Mouse (Mus musculus) CH12.LX (cell line): ENCODE data around the gene Rbbp6. TPM values are rescaled to one million over a fixed set of nuclear protein-coding genes. Genes with fewer than 3 reads are reported as not detected.
A peak's percentile ranks its signal among the peaks of the same experiment; 100 is the strongest.

ENCODE experiments used
- DNase-seq: peaks from one replicate; pipeline ENCODE4 v3.0.0-alpha.2; 2013; ENCODE audit errors: extremely low read depth
- H3K27ac ChIP-seq: 2 replicates; pipeline ENCODE4 v1.5.1; 2012; ENCODE audit warnings: low read depth, mild to moderate bottlenecking, control low read depth, moderate library complexity; ENCODE audit not compliant: insufficient read depth
- H3K27me3 ChIP-seq: replicated peaks from 2 replicates; pipeline ENCODE3; 2012; ENCODE audit warnings: inconsistent platforms
- H3K36me3 ChIP-seq, 2 experiments: replicated peaks in 1 of 2; 2 replicates each; pipeline versions ENCODE3 to v1.6.1; 2012; ENCODE audit warnings: inconsistent platforms in 1 of 2, low read length in 1 of 2, mild to moderate bottlenecking in 1 of 2, mixed read lengths in 1 of 2, moderate library complexity in 1 of 2; ENCODE audit not compliant: control insufficient read depth in 1 of 2, insufficient read depth in 1 of 2
- H3K4me1 ChIP-seq, 2 experiments: 2 replicates each; pipeline ENCODE4 v1.6.1; 2012; ENCODE audit warnings: inconsistent platforms in 1 of 2, moderate library complexity in 1 of 2; ENCODE audit not compliant: insufficient read depth in 2 of 2, control insufficient read depth in 1 of 2
- H3K4me2 ChIP-seq: 2 replicates; pipeline ENCODE4 v1.6.1; 2012; ENCODE audit warnings: low read depth, mild to moderate bottlenecking, control low read depth; ENCODE audit not compliant: poor library complexity, insufficient read depth, severe bottlenecking
- H3K4me3 ChIP-seq, 3 experiments: fragments of 150-350 bp in 1 of 3; sonication (generic) in 1 of 3; replicated peaks in 1 of 3; 2 replicates each; pipeline versions ENCODE3 to v1.5.1; 2011 to 2012; ENCODE audit warnings: low read depth in 2 of 3, low read length in 2 of 3, mild to moderate bottlenecking in 2 of 3, moderate library complexity in 2 of 3, control low read depth in 1 of 3, improper control_type of control experiment in 1 of 3, inconsistent platforms in 1 of 3, mixed read lengths in 1 of 3; ENCODE audit not compliant: poor library complexity in 1 of 3
- H3K79me2 ChIP-seq: replicated peaks from 2 replicates; pipeline ENCODE4 v1.6.1; 2012; ENCODE audit warnings: mild to moderate bottlenecking, moderate library complexity; ENCODE audit not compliant: control insufficient read depth, poor library complexity, insufficient read depth, severe bottlenecking; ENCODE audit errors: extremely low read depth
- H3K9ac ChIP-seq: 2 replicates; pipeline ENCODE4 v1.6.1; 2012; ENCODE audit warnings: low read depth, mild to moderate bottlenecking, control low read depth, moderate library complexity; ENCODE audit not compliant: insufficient read depth
- H3K9me3 ChIP-seq: replicated peaks from 2 replicates; pipeline ENCODE3; 2012; ENCODE audit warnings: low read length, inconsistent platforms, mixed read lengths
- CHD1 ChIP-seq: IDR thresholded peaks from 2 replicates; pipeline ENCODE4 v1.6.1; 2012; ENCODE audit warnings: low read depth, low read length, improper control_type of control experiment, inconsistent platforms
- CTCF ChIP-seq, 2 experiments: IDR thresholded peaks in 1 of 2; conservative IDR thresholded peaks in 1 of 2; 2 replicates each; pipeline ENCODE4 v1.5.1; 2011 to 2012; ENCODE audit warnings: low read depth in 2 of 2, low read length in 2 of 2, improper control_type of control experiment in 1 of 2, inconsistent platforms in 1 of 2, mild to moderate bottlenecking in 1 of 2, moderate library complexity in 1 of 2
- E2F4 ChIP-seq: IDR thresholded peaks from 2 replicates; pipeline ENCODE4 v1.6.1; 2011; ENCODE audit warnings: low read depth, low read length, improper control_type of control experiment; ENCODE audit not compliant: insufficient replicate concordance
- EP300 ChIP-seq: IDR thresholded peaks from 2 replicates; pipeline ENCODE4 v1.6.1; 2011; ENCODE audit warnings: low read length, improper control_type of control experiment
- ETS1 ChIP-seq: conservative IDR thresholded peaks from 2 replicates; pipeline ENCODE4 v1.6.1; 2012; ENCODE audit warnings: low read depth, mild to moderate bottlenecking, inconsistent platforms, low read length, improper control_type of control experiment, moderate library complexity
- GABPA ChIP-seq: IDR thresholded peaks from 2 replicates; pipeline ENCODE4 v1.6.1; 2012; ENCODE audit warnings: low read depth, low read length, improper control_type of control experiment, inconsistent platforms; ENCODE audit not compliant: insufficient replicate concordance
- HCFC1 ChIP-seq: IDR thresholded peaks from 2 replicates; pipeline ENCODE4 v1.6.1; 2012; ENCODE audit warnings: low read depth, mild to moderate bottlenecking, inconsistent platforms, low read length, improper control_type of control experiment
- IRF4 ChIP-seq: IDR thresholded peaks from 2 replicates; pipeline ENCODE4 v1.6.1; 2014; ENCODE audit warnings: low read depth, mild to moderate bottlenecking, inconsistent platforms, low read length, improper control_type of control experiment
- JUN ChIP-seq: IDR thresholded peaks from 2 replicates; pipeline ENCODE4 v1.6.1; 2011; ENCODE audit warnings: low read depth, mild to moderate bottlenecking, low read length, improper control_type of control experiment, moderate library complexity; ENCODE audit not compliant: insufficient read depth
- JUND ChIP-seq: conservative IDR thresholded peaks from 2 replicates; pipeline ENCODE4 v1.6.1; 2011; ENCODE audit warnings: low read depth, low read length, improper control_type of control experiment
- MAX ChIP-seq: IDR thresholded peaks from 2 replicates; pipeline ENCODE4 v1.6.1; 2011; ENCODE audit warnings: low read length, improper control_type of control experiment
- MAZ ChIP-seq: IDR thresholded peaks from 2 replicates; pipeline ENCODE4 v1.6.1; 2012; ENCODE audit warnings: low read depth, mild to moderate bottlenecking, inconsistent platforms, low read length, improper control_type of control experiment, moderate library complexity
- MEF2A ChIP-seq: IDR thresholded peaks from 2 replicates; pipeline ENCODE4 v1.6.1; 2014; ENCODE audit warnings: low read depth, mild to moderate bottlenecking, inconsistent platforms, low read length, improper control_type of control experiment, borderline replicate concordance
- MXI1 ChIP-seq: IDR thresholded peaks from 2 replicates; pipeline ENCODE4 v1.6.1; 2011; ENCODE audit warnings: mild to moderate bottlenecking, low read depth, low read length, improper control_type of control experiment
- NELFE ChIP-seq: IDR thresholded peaks from 2 replicates; pipeline ENCODE4 v1.6.1; 2011; ENCODE audit warnings: low read depth, low read length, improper control_type of control experiment
- PAX5 ChIP-seq: IDR thresholded peaks from 2 replicates; pipeline ENCODE4 v1.6.1; 2012; ENCODE audit warnings: low read length, inconsistent platforms, mixed read lengths
- POLR2A ChIP-seq: IDR thresholded peaks from 2 replicates; pipeline ENCODE4 v1.6.1; 2011; ENCODE audit warnings: low read depth, mild to moderate bottlenecking, improper control_type of control experiment, low read length
- POLR2AphosphoS2 ChIP-seq: IDR thresholded peaks from 2 replicates; pipeline ENCODE4 v1.6.1; 2011; ENCODE audit warnings: low read depth, low read length, improper control_type of control experiment
- RAD21 ChIP-seq: IDR thresholded peaks from 2 replicates; pipeline ENCODE4 v1.6.1; 2011; ENCODE audit warnings: low read depth, mild to moderate bottlenecking, low read length, improper control_type of control experiment, moderate library complexity
- SIN3A ChIP-seq: IDR thresholded peaks from 2 replicates; pipeline ENCODE4 v1.6.1; 2012; ENCODE audit warnings: low read length, improper control_type of control experiment, inconsistent platforms
- SMC3 ChIP-seq: IDR thresholded peaks from 2 replicates; pipeline ENCODE4 v1.6.1; 2011; ENCODE audit warnings: low read depth, low read length, improper control_type of control experiment
- TBP ChIP-seq: conservative IDR thresholded peaks from 2 replicates; pipeline ENCODE4 v1.6.1; 2011; ENCODE audit warnings: low read depth, low read length, improper control_type of control experiment
- TCF12 ChIP-seq: IDR thresholded peaks from 2 replicates; pipeline ENCODE4 v1.6.1; 2014; ENCODE audit warnings: low read depth, mild to moderate bottlenecking, inconsistent platforms, low read length, improper control_type of control experiment
- UBTF ChIP-seq: IDR thresholded peaks from 2 replicates; pipeline ENCODE4 v1.6.1; 2012; ENCODE audit warnings: low read depth, mild to moderate bottlenecking, inconsistent platforms, low read length, improper control_type of control experiment, moderate library complexity
- USF2 ChIP-seq: conservative IDR thresholded peaks from 2 replicates; pipeline ENCODE4 v1.6.1; 2011; ENCODE audit warnings: low read depth, low read length, improper control_type of control experiment
- ZKSCAN1 ChIP-seq: IDR thresholded peaks from 2 replicates; pipeline ENCODE4 v1.6.1; 2012; ENCODE audit warnings: low read depth, inconsistent platforms, low read length, improper control_type of control experiment, borderline replicate concordance
- ZMIZ1 ChIP-seq: IDR thresholded peaks from 2 replicates; pipeline ENCODE4 v1.6.1; 2012; ENCODE audit warnings: low read depth, mild to moderate bottlenecking, inconsistent platforms, low read length, improper control_type of control experiment
- ZNF384 ChIP-seq: IDR thresholded peaks from 2 replicates; pipeline ENCODE4 v1.6.1; 2012; ENCODE audit warnings: low read depth, low read length, improper control_type of control experiment, inconsistent platforms
- dilution Hi-C: fragments of 300-500 bp; cut with MboI; formaldehyde crosslinking; loops from 2 replicates; pipeline ENCODE4 v1.14.3; 2020; ENCODE audit warnings: low sequenced_read_pairs; ENCODE audit not compliant: extremely low pct_unique_long_range_greater_than_20kb, extremely low pct_ligation_motif_present
- in situ Hi-C: fragments of 300-500 bp; cut with MboI; formaldehyde crosslinking; loops from 3 replicates; pipeline ENCODE4 v1.14.3; 2019; ENCODE audit warnings: low sequenced_read_pairs, low pct_ligation_motif_present, low pct_unique_long_range_greater_than_20kb, mixed read lengths
- polyA plus RNA-seq: library from polyadenylated mRNA; unstranded; fragments of >175 nt; gene quantifications from 2 replicates; pipeline ENCODE4 v1.2.1, GENCODE M21; 2012; ENCODE audit warnings: low read depth; ENCODE audit not compliant: insufficient read length
- total RNA-seq, 2 experiments: library from RNA; depleted of rRNA; stranded (reverse); fragments of 300-350 nt in 1 of 2; fragments of >200 nt in 1 of 2; gene quantifications; 2 replicates each; pipeline ENCODE4 v1.2.3; 2012 to 2014

Rbbp6 gene
- total and polyA plus RNA-seq, 3 experiments = 17.8 to 93.0 (median 22.9) TPM

DNA sequence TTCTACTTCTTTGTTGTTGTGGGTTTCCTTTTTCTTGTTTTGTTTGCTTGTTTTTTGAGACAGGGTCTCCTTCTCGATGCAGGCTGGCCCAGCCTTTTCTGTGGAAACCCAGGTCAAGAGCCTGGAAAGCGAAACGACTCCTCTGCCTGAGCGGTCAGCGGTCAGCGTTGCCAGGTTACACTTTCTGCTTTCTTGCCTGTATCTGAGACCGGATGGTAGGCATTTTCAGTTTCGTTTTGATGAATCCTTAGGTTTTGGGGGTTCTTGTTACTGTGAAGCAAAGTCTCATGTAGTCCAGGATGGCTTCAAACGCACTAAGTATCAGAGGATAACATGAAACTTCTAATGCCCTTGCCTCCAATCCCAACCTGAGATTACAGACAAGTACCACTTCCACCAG, 59.6 kb downstream of the Rbbp6 start:
- H3K27ac ChIP-seq = no peak overlapping the region
- peak overlapping the region; percentile 24; the same call in 1 of the 2 replicates for H3K9ac ChIP-seq
- no peaks in the 10 kb centered on the region for H3K36me3 ChIP-seq
- dilution Hi-C loops (no loop called here), in situ Hi-C loops (no loop called here)
- H3K27me3 ChIP-seq = no peaks in the 10 kb centered on the region
- TF ChIP-seq GABPA = no peak
- TF ChIP-seq ETS1 = peak; percentile 38
- peak; percentile 27; the same call in 1 of the 2 replicates for TF ChIP-seq JUND
- TF ChIP-seq MEF2A = no peak
- no peak for TF ChIP-seq MAZ
- no peak for TF ChIP-seq SMC3
- no peak for TF ChIP-seq POLR2A
- no peak for TF ChIP-seq HCFC1
- no peak for TF ChIP-seq MXI1
- TF ChIP-seq IRF4 = peak; percentile 93
- TF ChIP-seq CTCF (conservative IDR thresholded peaks at IDR 0.05 in 1 of 2, IDR thresholded peaks at IDR 0.05 in 1 of 2; ENCODE audit: low read depth in 2 of 2, low read length in 2 of 2) = no peak
- peak; percentile 55; the same call in 1 of the 2 replicates for TF ChIP-seq ZNF384
- peak; percentile 62 for TF ChIP-seq EP300
- no peak for TF ChIP-seq ZKSCAN1
- TF ChIP-seq E2F4 = no peak
- TF ChIP-seq TBP = no peak
- no peak for TF ChIP-seq ZMIZ1
- no peak for TF ChIP-seq UBTF
- no peak for TF ChIP-seq RAD21
- no peak for TF ChIP-seq POLR2AphosphoS2
- TF ChIP-seq TCF12 = 0 out of 2 replicates have a peak, but pooled peaks have one; percentile 31
- peaks cover 3 to 12% of the 10 kb centered on the region in 2 experiments; a peak in 3 of 4 replicates for H3K4me1 ChIP-seq
- peak overlapping the region; percentile 68 for H3K4me2 ChIP-seq
- H3K79me2 ChIP-seq = no peaks in the 10 kb centered on the region
- peak; percentile 61 for DNase-seq
- H3K9me3 ChIP-seq = peaks cover 2% of the 10 kb centered on the region
- H3K4me3 ChIP-seq = peak overlapping the region; percentile 28 to 49 (median 36)

DNA sequence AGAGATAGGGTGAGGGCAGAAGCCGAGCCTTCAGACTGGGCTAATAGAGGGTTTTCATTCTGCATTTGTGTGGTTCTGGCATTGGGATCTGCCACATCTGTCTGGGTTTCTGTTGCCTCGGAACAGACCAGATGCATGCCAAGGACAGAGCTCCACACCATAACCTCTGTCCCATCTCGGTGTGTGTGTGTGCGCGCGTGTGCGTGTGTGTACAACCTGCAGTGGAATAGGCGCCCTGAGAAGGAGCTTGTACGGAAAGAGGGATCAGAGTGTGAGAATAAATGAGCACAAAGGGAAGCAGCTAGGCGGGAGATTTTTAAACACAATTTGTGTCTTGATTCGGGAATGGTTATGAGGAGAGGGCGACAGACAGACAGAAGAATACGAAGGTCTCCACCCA, 64.8 kb downstream of the Rbbp6 start:
- H3K27ac ChIP-seq = no peak overlapping the region
- no peak overlapping the region for H3K4me3 ChIP-seq
- dilution Hi-C loops = no loop called here
- peaks cover 3 to 4% of the 10 kb centered on the region in 2 experiments; a peak in 3 of 4 replicates for H3K4me1 ChIP-seq
- in situ Hi-C loops = no loop called here
- no peaks in the 10 kb centered on the region for H3K27me3 ChIP-seq
- H3K79me2 ChIP-seq = no peaks in the 10 kb centered on the region
- no peak for DNase-seq
- peaks cover 2% of the 10 kb centered on the region for H3K9me3 ChIP-seq
- H3K9ac ChIP-seq = no peak overlapping the region
- no peak for TF ChIP-seq MAX
- no peak for TF ChIP-seq SIN3A
- no peak for TF ChIP-seq HCFC1
- TF ChIP-seq PAX5 = no peak
- no peak for TF ChIP-seq USF2
- no peak for TF ChIP-seq NELFE
- TF ChIP-seq MEF2A = no peak
- TF ChIP-seq MAZ = no peak
- no peak for TF ChIP-seq CHD1
- no peak for TF ChIP-seq EP300
- TF ChIP-seq JUN = no peak
- no peak for TF ChIP-seq ETS1
- TF ChIP-seq, all 38 proteins: peak for 0
- Histone ChIP-seq H3K4me2 (peak overlapping the region; percentile 79), H3K36me3 (no peaks in the 10 kb centered on the region)
